Mouse (Mus musculus): ENCODE measurements at regions not wholly inside any gene's neighbourhood (a gene's known extent, or its start where the extent isn't known, plus 50 kb on each side); places are given as distances from the start of the nearest gene placed in this dataset.

DNA sequence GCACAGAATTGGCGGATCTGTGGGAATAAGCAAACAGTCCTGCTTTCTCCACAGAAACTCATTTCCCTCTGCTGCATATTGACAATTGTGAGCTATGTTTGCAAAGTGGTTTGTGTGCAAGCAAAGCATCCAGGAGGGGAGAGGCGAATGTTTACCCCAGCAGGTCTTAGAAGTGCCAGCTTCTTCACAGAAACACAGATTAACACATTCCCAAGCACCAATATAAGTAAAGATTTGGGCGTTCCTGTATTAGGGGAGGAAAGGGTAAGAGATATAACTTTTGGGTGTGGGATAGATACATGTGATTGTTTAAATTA lies 249.0 kb downstream of the Plk2 start:
- no peak for ATAC-seq (replicated peaks; ENCODE audit: insufficient number of reproducible peaks, low FRiP score, low TSS enrichment, poor library complexity, severe bottlenecking)

DNA sequence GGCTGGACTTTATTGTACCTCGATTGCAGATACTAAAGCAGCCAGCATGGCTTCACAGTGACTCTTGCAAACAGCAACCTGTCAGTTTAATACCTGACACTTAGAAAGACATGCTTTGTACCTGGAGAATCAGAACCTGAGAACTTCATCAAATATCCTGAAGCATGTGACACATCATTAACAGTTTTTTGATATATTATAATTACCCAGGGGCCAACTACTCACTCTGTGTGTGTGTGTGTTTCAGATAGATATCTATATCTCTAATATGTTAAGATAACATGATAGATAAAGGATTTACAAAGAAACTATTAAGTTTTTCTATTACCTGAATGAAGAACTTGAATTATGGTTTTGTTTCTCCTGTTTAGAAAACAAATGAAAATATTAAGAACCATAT lies 254.5 kb downstream of the Plk2 start:
- no peak for ATAC-seq (replicated peaks; ENCODE audit: insufficient number of reproducible peaks, low FRiP score, low TSS enrichment, poor library complexity, severe bottlenecking)

DNA sequence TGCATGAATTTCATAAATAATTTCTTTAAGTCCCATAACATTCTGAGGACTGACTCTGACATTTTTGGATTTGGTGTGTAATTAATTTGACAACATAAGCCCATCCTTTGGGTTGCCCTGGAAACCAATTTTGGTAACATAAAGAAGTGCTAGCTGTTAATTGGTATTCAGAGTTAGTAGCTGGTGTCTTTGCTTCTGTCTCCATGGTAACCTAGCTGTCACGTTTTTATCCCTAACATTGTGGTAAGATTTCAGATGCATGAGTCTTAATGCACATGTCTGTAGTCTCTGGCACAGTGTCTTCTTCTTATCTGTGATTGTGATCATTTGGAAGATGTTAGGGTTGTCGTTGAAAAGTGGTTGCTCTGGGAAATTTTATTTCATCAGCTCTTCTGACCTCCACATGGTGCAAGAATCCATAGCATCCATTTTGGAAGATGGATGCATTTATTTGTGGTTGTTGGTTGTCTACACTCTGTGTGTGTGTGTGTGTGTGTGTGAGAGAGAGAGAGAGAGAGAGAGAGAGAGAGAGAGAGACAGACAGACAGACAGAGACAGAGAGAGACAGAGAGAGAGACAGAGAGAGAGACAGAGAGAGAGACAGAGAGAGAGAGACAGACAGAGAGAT lies 255.1 kb downstream of the Plk2 start:
- no peak for ATAC-seq (replicated peaks; ENCODE audit: insufficient number of reproducible peaks, low FRiP score, low TSS enrichment, poor library complexity, severe bottlenecking)

DNA sequence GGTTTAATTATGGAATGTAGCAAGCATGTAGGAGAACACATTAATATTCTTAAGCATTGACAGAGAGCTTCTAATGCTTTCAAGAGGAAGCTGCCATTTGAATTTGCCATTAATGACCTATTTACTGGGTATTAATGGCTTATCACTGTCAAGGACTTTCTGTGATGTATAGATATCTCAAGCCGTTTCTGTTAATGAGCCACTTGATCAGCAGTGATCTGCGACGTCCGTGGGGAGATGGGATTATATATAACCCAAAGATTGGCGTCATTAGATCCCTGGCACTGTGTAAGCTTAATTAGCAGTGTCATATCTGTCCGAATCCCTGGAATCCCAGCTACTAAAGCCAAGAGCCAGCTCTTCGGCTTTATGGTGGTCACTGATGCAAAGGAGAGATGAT lies 257.4 kb downstream of the Plk2 start:
- ATAC-seq (replicated peaks; ENCODE audit: insufficient number of reproducible peaks, low FRiP score, low TSS enrichment, poor library complexity, severe bottlenecking), result no peak

DNA sequence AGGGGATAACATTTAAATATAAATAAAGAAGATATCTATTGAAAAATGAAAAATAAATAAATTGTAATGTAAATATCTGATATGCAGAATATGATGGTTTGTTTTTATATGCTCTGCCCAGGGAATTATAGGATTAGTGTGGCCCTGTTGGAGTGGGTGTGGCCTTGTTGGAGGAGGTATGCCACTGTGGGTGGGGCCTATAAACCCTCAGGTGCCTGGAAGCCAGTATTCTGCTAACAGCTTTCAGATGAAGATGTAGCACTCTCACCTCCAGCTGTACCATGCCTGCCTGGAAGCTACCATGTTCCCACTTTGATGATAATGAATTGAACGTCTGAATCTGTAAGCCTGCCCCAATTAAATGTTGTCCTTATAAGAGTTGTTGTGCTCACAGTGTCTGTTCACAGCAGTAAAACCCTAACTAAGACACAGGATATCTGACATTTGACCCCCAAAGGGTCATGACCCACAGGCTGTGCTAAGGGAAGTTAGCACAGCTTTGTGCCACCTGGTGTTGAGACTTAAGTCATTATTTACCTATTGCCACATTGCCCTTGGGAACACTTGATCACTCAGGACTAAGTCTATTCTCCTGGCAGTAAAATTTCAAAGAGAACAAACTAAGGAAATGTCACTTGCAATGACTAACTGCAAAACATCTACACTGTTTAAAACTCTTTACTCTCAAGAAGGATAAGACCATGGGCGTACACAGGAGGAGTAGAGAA lies 270.4 kb downstream of the Plk2 start:
- no peak for ATAC-seq (replicated peaks; ENCODE audit: insufficient number of reproducible peaks, low FRiP score, low TSS enrichment, poor library complexity, severe bottlenecking)

DNA sequence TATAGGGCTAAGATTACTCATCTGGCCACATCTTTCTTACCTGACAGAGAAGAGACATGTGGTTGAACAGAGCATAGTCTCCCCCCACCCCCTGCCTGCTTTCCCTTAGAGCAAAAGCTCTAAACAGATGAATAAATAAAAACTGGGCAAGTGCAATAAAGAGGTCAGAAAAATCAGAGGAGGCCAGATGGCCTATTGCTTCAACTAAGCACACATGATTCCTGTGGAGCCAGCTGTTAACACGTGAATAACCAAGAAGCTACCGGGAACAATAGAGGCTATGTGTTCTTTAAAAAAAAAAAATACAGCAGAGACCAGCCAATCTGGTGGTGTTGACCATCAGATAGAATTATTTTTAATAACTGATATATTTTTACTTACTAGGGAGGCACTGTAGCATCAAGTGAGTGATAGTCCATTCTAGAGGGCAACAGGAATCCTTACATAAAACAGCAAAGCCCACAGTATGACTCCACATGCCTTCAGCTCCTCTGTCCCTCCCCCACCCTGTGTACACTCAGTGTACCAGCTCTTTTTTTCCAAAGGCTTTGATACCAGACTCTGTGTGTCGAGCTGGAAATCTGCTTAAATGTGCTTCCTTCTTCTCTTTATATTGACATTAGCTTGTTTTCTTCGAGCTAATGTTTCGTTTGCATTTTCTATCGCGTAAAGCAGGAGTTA lies 272.6 kb downstream of the Plk2 start:
- ATAC-seq (replicated peaks; ENCODE audit: insufficient number of reproducible peaks, low FRiP score, low TSS enrichment, poor library complexity, severe bottlenecking), result no peak

DNA sequence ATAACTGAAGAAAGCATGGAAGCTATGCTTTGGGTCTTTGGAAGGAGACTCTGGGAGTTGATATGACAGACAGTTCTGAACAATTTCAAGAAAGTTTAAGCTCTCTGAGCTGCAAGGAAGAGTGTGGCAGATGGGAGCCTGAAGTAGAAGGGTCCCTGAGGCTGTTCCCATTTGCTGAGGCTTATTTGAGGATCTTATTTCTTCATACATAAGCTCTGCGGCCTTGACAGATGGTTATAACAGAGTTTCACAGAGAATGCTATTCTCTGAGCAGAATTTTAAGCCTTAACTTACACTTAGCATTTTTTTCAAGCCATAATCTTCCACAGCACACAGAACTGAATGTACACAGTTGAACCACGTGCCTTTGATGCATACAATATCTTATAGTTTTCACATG lies 278.7 kb downstream of the Plk2 start:
- ATAC-seq (replicated peaks; ENCODE audit: insufficient number of reproducible peaks, low FRiP score, low TSS enrichment, poor library complexity, severe bottlenecking), result no peak

DNA sequence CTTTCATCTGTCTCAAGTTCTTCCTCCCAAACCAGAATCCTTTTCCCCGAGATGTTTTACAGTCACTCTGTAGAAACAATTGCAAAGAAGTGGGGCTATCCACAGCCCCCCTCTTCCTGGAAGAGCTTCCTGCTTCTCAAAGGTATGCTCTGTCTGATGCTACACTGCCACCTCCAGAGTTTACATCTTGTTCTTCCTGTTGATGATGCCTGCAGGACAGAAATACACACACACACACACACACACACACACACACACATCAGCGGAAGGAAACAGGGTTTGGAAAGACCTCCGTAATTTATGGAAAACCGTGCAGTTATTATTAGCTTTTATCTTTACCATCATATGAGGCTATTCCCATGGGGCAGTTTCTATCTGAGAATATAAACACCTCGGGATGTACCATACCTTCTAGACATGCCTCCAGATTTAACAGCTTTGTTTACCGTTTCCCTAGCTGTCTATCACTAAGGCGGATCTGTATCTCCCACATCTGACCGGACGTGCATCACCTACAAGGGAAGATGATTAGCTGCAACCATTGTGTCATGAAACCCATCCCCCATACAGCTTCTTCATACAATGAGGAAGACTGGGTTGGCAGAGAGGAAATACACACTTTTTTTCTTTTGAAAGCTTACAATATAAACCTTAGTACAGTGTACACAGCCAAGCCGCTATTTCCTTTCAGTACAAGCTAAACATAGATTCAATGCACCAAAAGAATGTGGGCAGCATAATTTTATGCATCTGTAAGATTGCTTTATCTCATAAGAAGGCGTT lies 288.6 kb downstream of the Plk2 start:
- no peak for ATAC-seq (replicated peaks; ENCODE audit: insufficient number of reproducible peaks, low FRiP score, low TSS enrichment, poor library complexity, severe bottlenecking)

DNA sequence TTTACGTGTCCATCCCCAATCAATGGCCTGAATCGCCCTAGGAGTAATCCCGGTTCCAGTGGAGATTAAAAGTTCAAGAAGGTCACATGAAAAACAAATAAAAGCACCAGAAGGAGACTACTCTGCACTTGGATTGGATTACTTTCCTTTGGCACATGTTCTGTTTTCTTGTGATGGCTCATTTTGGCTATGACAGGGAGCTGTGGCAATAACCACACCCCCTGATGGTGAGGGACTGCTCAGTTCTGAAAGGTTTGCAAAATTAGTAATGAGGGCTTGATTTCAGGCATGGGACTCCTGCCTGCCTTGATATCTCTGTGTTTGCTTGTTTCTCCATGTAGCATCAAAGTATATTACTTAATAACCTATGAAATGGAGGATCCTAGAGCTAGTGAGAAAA lies 293.9 kb downstream of the Plk2 start:
- ATAC-seq (replicated peaks; ENCODE audit: insufficient number of reproducible peaks, low FRiP score, low TSS enrichment, poor library complexity, severe bottlenecking), result no peak

DNA sequence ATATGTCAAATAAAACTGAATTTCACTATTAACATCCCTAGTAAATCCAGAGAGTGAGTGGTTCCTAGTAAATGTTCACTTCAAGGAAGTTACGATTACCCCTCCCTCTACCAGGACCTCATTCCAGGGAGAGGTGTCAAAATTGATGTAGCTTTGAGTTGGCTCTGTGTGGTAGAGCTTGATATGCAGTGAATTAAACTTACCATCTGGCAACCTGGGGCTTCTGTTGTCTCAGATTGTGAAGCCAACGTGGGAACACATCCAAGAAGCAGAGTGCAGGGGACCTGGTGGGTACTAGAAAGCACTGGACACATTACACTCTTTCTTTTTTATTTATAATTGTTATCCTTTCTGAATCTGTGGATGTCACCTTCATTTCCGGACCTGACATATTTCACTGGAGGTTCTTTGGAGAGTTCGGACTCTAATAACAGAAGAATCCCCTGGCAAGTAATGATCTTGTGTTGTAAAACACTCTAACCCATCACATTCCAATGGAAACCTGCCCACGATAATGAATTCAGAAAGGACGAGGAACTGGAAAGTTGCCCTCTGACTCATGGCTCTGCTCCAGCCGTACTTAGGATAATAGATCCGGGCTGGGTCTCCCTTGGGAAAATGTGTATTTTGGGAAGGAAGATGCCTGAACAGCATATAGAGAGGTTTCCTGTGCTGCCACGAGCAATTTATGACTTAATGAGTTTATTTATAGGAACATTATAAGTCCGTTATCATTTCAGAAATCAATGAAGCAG lies 295.8 kb downstream of the Plk2 start:
- no peak for ATAC-seq (replicated peaks; ENCODE audit: insufficient number of reproducible peaks, low FRiP score, low TSS enrichment, poor library complexity, severe bottlenecking)

DNA sequence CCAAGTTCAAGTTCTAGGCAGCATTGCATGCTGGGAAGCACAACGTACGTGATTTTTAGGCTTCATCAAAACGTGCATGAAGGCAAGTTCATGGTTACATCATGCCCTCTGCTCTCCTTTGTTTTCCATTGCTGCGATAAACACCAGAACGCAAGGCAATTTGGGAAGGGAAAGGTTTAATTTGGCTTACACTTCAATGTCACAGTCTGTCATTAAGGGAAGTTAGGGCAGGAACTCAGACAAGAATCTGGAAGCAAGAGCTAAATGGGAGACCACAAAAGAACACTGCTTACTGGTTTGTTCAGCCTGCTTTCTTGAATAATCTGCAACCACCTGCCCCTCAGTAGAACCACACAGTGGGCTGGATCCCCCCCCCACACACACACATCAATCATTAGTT lies 297.9 kb downstream of the Plk2 start:
- ATAC-seq (replicated peaks; ENCODE audit: insufficient number of reproducible peaks, low FRiP score, low TSS enrichment, poor library complexity, severe bottlenecking), result no peak

DNA sequence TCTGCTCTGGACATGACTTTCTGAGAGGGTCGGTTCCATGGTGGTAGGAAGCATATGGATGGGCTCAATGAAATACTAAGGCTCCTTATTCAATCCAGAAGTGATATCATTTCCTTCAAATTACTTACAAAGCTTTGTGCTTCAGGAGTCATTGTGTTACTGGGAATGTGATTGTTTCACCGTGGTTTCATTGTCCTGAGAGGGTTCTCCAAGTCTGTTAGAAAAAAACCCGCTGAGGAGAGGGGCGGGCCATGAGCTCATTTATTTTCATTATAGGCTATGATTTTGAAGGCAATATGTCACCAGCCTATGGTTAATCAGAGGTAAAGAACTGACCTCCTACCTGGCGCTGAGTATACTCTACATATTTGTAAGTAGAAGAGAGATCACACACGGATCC lies 300.0 kb downstream of the Plk2 start:
- ATAC-seq (replicated peaks; ENCODE audit: insufficient number of reproducible peaks, low FRiP score, low TSS enrichment, poor library complexity, severe bottlenecking), result no peak

DNA sequence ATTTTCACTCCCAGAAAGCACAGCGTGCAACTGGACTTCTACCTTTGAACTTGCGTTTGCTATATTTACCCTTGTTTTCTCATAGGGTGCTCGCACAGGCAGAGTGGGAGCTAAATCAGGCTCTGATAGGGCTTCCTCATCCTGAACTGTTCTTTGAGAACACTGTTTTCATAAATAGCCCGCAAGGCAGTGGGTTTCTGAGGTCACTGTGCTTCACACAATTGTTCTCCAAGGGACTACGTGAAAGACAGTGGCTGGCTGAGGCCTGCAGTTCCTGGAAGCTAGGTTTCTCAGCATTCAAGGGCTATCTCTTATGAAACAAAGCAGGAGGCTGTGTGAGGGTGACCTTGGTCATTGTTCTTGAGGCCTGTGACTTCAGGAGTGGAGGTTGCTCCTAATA lies 301.7 kb downstream of the Plk2 start:
- ATAC-seq (replicated peaks; ENCODE audit: insufficient number of reproducible peaks, low FRiP score, low TSS enrichment, poor library complexity, severe bottlenecking), result no peak

DNA sequence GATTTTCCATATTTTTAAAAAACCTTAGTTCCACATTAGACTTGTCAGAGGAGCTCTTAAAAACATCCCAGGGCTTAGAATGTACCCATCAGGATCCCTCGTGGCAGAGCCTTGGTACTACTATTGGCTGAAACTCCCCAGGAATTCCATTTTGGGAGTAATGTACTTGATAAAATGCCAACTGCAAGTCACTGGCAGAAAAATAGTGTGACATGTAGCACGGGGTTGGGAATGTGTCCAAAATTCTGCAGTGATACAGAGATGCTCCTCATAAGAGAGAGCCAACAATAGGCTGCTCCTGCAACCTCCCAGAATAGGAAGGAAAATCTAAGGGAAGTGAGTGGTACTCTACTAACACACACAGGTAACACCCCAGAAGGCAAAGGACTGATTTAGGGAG lies 309.4 kb downstream of the Plk2 start:
- ATAC-seq (replicated peaks; ENCODE audit: insufficient number of reproducible peaks, low FRiP score, low TSS enrichment, poor library complexity, severe bottlenecking), result no peak

DNA sequence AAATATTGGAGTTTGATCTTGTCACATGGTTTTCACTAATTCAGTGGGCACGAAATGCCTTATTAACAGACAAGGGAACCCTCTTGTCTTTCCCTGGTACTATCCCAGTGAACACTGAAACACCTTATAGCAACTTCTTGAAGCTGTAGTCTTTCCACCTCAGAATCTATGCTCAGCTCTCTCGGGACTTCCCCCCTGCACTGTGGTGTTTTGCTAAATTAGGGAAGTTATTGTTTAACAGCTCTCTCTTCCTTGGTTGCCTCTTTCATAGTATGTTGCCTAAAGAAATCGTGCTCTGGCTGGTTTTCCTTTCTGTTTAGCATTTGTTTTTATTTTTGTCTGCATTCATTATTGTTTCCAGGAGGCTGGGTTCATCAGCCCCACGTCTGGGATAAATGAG lies 316.0 kb downstream of the Plk2 start:
- 0 out of 2 replicates have a peak, but pooled peaks have one; percentile 43 for ATAC-seq (replicated peaks; ENCODE audit: insufficient number of reproducible peaks, low FRiP score, low TSS enrichment, poor library complexity, severe bottlenecking)

DNA sequence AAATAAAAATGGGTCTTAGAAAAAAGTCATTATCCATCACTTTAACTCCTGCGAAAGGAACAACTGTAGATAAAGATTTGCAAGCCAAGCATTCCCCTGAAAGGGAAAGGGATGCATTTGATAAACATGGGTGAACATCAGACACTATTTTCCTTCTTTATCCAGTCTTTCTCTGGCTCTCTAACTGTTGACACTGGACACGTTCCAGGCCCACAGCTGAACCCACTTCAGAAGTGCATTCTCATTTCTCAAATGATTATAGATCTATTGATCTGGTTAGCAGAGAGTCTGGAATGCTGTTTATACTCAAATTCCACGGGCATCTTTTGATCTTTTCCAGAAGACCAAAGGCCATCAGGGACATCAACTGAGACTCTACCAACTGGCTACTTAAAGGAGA lies 317.7 kb downstream of the Plk2 start:
- ATAC-seq (replicated peaks; ENCODE audit: insufficient number of reproducible peaks, low FRiP score, low TSS enrichment, poor library complexity, severe bottlenecking), result no peak

DNA sequence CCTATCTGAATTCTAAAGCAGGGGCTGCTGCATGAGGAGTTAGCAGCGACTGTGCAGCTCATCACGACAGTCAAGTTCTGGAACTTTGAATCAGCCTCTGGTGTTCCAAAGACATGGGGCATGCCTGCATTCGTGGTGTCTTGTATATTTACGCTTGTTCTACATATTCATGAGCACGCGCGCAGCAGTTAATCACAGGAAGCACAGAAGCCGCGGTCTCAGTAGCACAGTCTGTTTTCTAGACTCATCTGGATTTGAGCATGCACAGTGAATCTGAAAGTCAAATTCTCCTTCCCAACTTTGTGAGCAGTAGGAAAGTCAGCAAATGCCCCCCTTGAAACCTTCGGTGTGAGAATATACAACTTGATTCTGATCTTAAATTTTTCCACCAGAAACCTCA lies 327.3 kb downstream of the Plk2 start:
- ATAC-seq (replicated peaks; ENCODE audit: insufficient number of reproducible peaks, low FRiP score, low TSS enrichment, poor library complexity, severe bottlenecking), result no peak

DNA sequence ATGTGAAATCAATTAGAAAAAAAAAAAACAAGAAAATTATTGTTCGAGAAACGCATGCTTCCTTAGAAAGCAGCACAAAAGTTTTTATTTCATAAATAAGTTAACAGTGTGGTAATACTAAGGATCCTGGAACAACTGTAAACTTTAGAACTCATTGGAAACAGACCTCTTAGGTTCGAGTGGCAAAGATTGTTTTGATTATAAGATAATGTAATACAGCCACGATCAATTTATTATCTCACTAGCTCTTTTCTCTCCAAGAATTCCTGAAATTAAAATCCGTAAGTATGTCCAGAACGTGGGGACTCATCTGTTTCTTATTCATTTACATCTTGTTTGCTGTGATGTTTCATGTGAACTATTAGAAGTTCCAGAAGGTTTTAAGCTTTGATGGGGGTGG lies 327.9 kb downstream of the Plk2 start:
- no peak for ATAC-seq (replicated peaks; ENCODE audit: insufficient number of reproducible peaks, low FRiP score, low TSS enrichment, poor library complexity, severe bottlenecking)

DNA sequence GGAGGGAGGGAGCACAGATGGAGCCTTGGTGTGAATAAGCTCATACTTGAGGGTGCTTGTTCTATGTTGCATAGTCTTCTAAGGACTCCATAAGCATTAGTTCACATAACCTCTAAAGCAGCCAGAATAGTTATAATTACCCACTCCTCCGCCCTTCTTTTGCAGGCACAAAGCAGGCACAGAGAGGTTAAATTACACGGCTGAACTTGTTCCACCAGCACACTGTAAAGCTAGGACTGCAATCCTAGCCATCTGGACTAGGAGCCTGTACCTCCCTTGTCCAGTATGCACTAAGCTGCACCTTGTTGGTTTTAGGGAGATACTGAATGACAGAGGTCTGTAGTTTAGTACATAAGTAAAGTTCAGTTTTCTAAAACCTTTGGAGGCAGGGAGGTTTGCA lies 330.0 kb downstream of the Plk2 start:
- ATAC-seq (replicated peaks; ENCODE audit: insufficient number of reproducible peaks, low FRiP score, low TSS enrichment, poor library complexity, severe bottlenecking), result no peak

Measured in monocyte, adult 5-6 weeks (primary cell).